Mouse (Mus musculus): ENCODE measurements around the gene Syne1.

DNA sequence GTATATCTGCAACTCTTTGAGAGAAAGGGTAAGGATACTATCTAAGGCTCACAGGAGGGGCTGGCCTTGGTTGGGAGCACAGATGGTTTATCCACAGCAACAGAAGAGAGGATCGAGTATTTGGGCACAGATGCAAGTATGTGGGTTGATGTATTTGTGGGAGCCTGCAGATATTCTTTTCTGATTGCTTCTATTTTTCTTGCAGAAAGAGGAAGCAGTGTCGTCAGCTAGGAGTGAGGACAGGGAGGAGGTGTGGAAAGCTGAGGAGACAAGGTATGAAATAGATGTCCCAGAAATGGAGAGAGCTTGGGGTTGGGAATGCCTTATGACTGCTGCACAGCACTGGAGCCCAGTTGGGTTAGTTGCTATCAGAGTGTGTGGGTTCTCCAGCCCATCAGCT, 172.3 kb downstream of the Syne1 start:
- TF ChIP-seq CTCF (IDR thresholded peaks at IDR 0.05; ENCODE audit: insufficient read depth, low read length) (no peak), POLR2A (IDR thresholded peaks at IDR 0.05; ENCODE audit: borderline replicate concordance, extremely low read depth, low read depth, low read length) (no peak)
